Mouse (Mus musculus) kidney, adult 9 months (tissue): ENCODE data around the gene Pcdh9.
A peak's percentile ranks its signal among the peaks of the same experiment; 100 is the strongest.

Experiments used
- DNase-seq: peaks from one replicate; pipeline ENCODE4 v3.0.0; 2022

Gene Pcdh9

DNA sequence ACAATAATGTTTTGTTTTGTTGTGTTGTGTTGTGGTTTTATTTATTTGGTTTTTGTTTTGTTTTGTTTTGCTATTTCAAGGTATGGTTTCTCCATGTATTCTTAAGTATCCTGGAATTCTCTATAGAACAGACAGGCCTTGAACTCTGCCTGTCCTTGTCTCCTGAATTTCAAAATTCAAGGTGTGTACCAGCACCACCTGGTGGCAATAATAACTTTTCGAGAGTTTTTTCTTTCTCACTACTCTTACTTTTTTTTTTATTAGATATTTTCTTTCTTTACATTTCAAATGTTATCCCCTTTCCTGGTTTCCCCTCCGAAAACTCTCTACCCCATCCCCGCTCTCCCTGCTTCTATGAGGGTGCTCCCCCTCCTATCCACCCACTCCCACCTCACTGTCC is 536.3 kb downstream of the Pcdh9 start:
- DNase-seq, result no peak

DNA sequence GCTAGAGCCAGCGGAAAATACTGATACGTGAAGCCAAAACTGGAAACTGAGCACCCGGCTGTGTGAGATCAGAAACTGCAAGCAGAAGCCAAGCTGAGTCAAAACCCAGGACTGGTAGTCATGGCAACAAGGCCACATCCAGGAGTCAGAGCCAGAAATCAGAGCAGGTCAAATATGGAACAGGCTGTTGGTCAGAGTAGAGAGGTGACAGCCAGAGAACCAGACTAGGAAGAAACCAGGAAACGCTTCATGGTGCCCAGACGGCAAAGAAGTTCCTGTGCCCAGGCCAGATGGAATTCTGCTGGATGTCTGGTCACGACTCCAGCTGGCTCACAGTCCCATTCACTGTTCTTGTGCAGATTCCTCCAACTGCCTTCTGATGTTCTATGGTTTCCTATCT is 539.6 kb downstream of the Pcdh9 start:
- no peak for DNase-seq

DNA sequence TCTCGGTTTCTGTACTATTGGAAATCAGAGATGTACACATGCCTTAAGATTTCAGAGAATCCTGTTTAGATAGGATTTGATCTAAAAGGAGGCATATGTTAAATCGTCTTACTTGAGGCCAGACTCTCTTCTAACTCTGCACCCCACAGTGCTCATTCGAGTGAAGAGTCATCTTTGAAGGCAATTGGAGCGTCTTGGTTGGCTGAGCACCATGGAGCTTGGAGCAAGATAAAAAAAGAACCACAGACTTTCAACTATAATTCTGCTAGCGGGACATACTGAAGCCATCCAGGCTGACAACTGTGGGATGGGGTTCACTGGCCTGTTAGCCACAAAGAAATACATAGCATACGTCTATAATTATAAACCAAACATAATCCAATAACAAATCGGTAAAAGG is 541.3 kb downstream of the Pcdh9 start:
- DNase-seq, result no peak

DNA sequence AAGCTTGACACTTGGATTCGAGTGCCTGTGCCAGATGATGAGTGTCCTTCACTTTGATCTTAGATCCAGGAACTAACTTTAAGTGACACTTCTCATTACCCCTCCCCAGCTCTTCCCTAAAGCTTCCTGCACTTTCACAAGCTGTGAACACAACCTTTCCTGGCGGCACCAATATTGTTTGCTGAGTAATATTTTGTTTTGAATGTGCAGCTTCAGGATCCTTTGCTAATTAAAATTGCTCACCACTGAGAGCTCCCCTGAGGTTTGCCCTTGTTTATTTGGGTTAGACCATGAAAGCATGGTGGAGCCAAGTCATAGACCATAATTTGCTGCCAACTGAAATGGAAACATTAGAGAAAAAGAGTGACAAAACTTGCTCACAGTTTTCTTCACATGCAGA is 543.4 kb downstream of the Pcdh9 start:
- DNase-seq, result no peak

DNA sequence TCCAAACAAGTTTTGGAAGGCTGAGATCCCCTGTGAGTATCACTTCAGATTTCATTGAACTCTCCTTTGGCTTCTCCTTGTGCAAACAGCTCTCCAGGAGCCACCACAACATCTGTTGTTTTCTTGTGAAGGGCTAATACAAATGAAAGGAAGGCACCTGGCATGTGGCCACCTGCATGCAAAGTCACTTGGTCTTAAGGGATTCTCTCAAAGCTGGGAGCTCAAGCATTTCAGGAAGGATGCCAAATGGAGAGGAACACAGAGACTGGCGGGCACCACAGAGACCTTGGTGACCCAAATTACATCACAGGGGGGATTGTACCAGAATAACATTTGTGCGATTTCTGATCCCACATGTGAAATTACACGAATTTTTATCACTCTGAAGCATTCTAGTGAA is 547.7 kb downstream of the Pcdh9 start:
- DNase-seq, result no peak

DNA sequence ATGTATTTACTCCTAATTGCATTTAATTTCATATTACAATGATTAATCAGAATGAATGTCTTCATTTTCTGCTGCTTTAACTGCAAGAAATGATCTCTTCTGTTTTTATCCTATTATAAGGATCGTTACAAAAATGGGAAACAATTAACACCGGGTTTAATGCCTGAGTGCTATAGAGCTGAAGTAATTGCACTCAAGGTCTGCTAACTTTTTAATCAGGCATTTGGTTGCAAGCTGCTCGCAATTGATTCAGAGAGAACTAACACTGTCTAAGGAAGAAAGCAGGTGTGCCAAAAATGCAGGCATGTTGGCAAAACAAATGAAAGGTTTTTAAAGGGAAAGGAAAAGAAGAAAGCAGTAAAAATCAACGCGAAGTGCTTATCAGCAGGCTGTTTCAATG is 549.1 kb downstream of the Pcdh9 start:
- no peak for DNase-seq

DNA sequence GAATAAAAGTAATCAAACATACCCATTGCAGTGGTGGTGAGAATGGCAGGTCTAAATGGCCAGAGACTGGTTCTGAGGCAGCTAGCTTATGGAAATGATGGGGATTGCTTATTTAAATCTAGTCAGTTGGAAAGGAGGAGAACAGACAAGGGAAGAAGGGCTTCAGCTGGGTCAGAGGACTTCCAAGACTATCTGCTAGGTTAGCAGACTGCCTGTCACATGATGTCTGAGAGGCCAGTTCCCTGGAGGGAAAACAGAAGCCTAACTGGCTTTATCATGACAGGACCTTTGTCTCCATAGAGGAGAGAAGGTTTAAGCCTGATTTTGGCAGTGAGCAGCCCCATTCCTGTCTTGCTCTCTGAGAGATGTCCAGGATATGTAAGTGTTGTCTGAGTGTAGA is 561.2 kb downstream of the Pcdh9 start:
- no peak for DNase-seq

DNA sequence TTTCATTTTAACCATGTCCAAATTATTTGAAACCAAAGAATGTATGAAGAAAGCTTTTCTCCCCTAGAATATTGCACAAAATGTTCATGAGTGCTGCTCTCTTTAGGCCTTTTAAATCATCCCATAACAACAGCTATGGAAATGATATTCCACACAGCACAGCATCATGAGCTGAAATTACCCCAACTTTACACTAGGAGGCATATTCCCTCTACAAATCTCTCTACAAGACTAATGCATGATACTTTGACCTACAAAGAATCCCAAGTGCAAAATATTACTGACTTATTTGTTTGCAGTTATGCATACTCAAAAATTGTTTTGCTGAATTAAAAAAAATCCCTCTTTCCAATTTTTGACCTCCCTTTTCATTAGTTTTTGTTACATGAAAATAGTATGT is 573.1 kb downstream of the Pcdh9 start:
- DNase-seq, result peak; percentile 5

DNA sequence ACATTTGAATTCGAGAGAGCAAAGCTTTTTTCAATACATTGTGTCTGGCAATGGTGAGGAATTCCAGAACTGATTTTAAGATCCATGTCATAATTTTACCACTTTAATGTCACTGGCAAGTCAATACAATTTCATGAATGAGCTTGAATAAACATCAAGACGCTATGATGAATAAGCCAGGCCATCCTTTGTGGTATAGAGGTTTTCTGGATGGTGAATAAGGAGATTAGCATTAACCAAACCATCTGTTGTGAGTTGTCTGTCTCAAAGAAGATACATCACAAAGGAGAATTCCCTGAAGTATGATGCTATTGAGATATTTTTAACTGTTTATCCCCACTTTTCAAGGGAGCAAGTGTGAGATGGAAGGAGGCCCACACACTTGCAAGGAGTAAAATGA is 602.1 kb downstream of the Pcdh9 start:
- DNase-seq, result no peak

DNA sequence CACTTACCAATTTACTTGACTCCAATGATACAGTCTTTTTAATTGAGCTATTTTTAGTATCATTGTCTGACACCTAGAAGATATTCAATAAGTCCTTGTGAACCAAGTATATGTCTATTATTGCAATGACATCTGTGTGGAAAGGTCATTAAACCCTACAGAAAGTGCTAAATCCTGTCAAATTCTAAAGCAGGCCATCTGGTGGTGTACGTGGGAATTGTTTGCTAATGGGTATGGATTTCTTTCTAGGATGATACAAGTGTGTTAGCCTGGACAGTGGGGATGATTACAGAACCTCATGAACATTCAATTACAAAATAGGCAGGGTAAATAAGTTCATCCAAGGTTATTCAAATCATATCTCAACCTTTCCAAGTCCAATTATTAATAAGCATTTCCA is 602.8 kb downstream of the Pcdh9 start:
- no peak for DNase-seq

DNA sequence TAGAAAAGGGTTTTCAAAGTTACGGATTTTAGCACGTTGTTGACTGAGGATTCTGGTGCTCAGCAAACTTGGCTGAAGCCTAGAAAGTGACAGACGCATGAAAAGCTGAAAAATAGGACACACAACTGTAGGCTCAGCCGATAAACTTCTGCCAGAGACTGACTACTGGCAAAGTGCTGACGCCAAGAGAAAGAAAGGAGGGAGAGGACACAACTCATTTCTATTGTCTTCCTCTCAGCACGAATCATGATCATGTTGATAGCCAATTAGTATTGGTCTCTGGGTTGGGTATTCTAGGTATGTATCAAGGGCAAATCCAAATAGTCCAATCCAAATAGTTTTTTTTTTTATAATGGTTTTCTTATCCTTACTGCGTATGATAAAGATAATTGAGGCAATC is 605.3 kb downstream of the Pcdh9 start:
- no peak for DNase-seq

DNA sequence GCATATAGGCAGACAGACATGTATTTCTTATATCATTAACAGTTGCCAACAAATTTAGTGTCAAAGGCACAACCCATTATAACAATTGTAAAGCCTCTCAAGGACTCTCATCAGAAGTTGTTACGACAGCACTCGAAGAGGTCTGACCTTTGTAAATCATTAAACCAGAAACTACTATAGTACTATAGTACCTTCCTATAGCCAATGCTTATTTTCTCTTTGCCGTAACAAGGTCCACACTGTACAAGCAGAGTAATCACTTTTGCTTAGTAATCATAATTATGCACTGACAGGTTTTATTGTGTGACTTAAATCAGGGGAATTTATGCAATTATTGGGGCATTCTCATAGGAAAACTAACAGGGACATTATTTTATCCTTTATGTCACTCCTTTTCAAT is 606.5 kb downstream of the Pcdh9 start:
- DNase-seq, result no peak

DNA sequence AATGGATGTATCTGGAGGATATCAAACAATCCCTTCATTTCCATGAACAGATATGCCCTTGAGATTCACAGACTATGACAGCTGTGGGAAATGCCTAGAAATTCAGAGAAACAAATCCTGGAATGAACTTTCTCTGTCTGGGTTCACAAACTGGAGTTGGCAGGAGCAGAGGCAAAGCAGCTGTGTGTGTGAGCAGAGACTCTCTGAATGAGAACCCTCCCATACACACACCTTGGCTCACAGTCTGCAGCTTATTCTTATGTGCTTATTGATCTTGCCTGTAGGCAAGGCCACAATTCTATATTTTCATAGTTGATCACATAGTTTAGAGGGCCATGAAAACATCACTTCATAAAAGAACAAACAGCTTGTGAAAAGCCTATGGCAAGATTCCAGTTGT is 614.8 kb downstream of the Pcdh9 start:
- DNase-seq, result no peak

DNA sequence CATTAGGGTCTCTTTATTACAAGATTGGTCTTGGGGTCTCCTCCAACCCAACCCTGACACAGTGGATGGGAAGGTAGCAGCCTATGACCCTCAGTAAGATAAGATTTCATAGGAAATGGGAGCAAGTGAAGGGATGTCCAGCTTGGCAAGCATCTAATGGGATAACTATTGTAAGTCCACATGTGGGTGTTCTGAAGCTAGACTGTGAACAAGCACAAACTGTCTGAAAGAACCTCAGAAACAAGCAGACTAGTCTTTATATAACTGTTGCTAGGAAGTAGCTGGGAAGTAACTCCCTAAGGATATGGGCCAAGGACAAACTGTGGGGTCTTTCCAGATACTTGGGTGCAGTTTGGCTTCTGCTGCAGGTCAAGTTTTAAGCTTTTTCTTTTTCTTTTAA is 615.7 kb downstream of the Pcdh9 start:
- DNase-seq, result no peak

DNA sequence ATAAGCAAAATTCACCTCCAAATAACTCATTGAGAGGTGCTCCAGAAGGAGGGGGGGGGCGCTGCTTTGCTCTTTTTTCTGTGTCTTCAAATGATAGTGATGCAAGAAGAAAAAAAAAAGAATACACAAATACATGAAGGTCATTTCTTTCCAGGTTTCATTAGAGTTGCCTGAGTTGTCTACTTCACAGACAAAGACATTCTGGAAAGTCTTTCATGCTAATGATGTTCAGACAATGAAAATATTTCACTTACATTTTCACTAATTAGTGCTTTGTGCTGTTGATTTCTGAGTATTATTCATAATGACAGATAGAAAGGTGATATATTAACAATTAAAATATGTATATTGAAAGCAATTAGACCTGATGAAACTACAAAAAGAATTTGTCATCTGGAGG is 637.1 kb downstream of the Pcdh9 start:
- no peak for DNase-seq

DNA sequence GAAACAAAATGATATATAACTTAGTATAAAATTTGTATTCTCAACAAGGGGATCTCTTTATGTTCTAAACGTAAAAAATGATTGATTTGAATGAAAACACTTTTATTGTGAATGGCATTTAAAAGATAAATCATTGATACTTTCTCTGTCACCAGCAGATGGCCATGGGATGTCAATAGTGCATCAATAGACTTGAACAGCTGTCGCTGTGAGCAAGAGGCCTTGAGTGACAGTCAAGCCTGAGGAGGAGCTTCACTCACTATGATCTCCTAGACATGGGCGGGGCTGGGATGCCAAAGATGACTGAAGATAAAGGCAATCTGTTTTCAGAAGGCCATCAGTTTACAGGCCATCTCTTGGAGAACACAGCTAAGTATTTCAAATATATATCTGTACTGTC is 650.2 kb downstream of the Pcdh9 start:
- DNase-seq, result no peak

DNA sequence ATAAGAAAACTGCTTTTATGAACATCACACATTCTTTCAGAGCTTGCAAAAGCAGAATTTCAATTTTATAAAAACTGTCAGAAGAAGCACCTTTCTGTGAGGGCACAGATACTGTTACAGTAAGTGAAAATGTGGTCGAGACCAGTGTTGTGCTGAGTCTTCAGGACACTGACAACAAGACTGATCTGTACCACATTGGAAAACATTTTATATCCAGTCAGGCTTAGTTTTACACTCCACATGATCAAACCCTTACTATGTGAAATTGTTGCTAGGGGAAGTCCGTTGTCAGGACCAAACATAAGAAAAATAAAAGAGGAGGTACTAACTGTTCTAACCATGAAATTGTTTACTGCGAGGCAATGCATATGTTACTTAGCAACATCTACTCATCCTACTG is 656.1 kb downstream of the Pcdh9 start:
- no peak for DNase-seq

DNA sequence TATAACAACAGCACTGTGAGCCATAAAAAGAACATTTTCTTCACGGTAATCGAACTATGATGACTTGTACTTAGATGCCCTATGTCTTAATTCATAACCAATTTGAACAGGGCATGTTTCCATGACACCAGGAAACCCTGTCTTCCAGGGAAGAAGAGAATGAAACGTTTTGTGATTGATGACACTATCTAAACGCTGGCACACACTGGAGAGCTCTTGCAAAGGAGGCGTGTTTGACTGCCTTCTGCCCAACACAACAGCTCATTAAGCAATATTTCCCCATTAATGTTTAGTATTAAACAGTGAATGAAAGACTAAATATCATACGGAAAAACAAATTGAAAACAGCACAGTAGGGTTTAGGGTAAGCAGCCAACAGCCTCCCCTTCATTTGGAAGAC is 656.9 kb downstream of the Pcdh9 start:
- DNase-seq, result no peak

DNA sequence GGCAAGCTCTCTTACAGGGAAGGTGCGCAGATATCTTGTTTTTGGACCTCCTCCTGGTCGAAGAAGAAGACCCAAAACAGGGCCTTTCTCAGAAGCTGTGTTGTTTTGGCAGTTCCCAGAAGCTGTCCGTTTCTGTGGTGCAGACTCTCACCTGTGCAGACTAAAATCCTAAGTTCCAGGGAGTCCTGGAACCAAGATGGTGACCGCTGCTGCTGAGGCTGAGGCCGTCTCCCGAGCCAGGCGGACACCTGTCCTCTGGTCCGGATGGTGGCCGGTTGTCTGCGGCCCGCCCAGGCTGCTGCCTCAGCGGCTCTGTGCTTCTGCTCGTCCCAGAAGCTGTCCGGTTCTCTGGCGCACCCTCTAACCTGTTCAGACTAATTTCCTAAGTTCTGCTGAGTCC is 675.6 kb downstream of the Pcdh9 start:
- peak; percentile 67 for DNase-seq

DNA sequence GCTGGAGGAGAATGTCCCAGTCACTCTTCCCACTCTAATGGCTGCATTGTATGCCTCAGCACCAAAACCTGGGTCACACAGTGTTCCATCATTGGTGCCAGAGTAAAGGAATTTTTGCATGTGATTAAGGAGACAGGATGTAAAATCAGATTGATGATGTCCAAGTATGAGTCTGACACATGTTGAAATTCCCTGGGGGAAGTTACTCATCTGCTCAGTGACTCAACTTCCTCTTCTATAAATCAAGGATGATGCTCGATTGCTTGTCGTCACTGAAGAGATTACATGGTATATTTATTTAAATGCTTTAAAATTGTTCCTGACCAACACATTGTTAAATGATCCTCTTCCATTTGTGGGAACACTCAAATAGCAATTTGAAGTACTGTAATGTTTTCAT is 690.7 kb downstream of the Pcdh9 start:
- no peak for DNase-seq

DNA sequence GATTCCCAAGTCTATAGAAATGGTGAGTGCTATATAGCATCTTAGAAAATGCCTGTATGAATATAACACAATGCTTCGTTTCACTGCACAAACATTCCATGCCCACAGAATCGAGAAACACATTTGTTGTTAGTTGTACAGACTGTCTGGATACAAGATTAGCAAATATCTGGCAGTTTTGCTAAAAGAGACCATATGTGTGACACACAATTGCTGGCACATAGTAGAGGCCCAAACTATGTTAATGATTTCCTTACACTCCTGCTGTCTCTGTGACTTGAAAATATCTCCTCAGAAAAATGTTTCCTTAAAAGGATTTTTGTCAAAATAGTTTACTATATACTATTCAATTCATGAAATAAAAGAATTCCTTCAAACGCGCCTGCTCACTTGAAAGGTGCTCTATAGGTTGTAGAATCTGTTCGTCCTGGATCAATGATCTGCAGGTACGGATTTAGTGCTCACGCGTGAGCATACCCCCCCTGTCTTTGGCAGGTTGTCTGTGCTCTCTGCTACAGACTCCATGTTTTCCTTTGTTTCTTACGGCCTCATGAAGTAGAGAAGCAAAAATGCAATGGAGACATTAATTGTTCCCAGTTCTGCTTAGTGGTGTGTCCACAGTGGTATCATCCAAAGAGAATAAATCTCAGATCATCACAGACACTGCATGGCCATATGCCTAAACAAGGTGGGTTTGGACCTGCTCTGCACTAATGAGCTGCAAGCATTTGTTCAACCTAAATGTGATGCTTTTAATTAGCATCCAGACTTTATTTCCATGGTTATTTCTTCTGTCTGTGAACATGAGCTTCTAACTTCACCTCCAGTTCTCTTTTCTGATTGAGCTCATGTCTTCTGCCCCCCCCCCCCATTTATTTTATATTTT is 707.6 kb downstream of the Pcdh9 start:
- no peak for DNase-seq

DNA sequence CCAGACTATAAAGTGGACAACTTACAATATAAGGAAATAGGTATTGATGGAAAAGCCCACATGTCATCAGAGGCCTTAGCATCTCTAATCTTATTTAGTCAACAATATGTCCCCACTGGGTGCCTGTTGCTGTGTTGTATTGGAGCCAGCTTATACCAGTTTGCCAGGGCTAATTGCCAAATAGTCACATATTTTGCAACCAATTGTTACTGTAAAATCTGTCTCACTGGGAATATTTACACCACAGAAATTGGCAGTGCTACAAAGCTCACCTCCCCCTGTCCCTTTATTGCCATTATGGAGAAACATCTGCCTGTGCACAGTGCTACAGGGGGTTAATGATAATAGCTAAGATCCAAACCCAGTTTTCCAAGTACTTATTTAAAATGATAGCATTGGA is 721.3 kb downstream of the Pcdh9 start:
- DNase-seq, result no peak

DNA sequence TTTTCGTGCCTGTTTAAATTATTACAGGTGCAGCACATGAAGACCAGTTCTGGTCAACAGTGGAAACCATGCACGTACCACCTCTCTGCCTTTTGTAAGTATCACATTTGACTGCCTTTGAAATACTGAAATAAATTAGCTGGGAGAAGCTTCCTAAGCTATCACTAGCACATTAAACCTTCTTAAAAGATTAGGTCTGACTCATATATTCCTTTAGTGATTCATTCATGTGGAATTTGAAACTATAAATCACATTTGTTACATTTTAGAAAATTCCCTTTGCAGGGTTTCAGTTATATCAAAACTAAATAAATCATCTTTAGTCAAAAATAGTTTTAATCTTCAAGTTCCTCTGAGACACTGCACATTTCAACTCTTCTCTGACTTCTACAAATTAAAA is 722.1 kb downstream of the Pcdh9 start:
- DNase-seq, result no peak

DNA sequence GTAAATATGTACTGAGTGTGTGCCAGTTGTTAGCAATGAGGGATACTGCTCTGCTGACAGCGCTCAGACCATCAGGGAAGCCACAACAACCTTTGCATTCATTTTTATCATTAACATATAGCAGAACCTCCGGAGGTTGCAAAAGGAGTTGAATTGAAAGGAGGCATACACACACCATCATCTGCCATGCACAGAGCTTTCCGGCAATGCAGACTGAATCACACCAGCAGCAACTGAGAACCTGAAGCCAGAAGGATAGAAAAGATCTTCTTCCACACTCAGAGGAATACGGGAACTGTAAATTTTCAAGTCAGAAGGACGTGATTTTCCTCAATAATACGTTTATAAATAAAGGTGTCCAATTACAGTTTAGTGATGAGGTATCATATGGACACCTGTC is 747.1 kb downstream of the Pcdh9 start:
- DNase-seq, result no peak

DNA sequence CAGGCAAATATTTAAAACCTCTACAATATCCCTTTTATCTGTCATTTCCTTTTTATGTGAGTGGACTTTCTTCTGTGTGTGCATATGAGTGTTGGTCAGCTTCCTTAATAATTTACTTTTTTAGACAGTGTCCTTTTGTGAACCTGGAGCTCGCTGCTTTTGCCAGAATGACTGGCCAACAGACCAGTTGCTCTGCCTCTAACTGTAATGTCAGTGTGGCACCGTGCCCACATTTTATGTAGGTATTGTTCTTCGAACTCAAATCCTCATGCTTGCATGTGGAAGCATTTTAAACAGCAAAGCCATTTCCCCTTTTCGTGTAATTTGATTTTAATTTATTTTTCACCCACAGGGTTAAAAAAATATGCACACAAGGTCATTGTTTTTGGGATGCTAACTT is 748.4 kb downstream of the Pcdh9 start:
- peak; percentile 1 for DNase-seq
